Mouse (Mus musculus) forebrain, embryonic 13.5 days (tissue): ENCODE data around the gene Xrn2. TPM values are rescaled to one million over a fixed set of nuclear protein-coding genes. Genes with fewer than 3 reads are reported as not detected.

ENCODE experiments used
- ATAC-seq: fragments of 200-750 bp; cut with Nextera tagmentation; 2 replicates; pipeline ENCODE4 v1.8.0; 2017
- H3K27ac ChIP-seq: fragments of 300-500 bp; sonication (generic); 2 replicates; pipeline ENCODE4 v1.5.1; 2015; ENCODE audit warnings: inconsistent platforms, mild to moderate bottlenecking, moderate library complexity
- H3K27me3 ChIP-seq: fragments of 300-500 bp; sonication (generic); 2 replicates; pipeline ENCODE4 v1.6.1; 2015; ENCODE audit warnings: mild to moderate bottlenecking, inconsistent platforms
- H3K36me3 ChIP-seq: fragments of 300-500 bp; sonication (generic); 2 replicates; pipeline ENCODE4 v1.6.1; 2015; ENCODE audit warnings: mild to moderate bottlenecking, inconsistent platforms; ENCODE audit not compliant: poor library complexity, severe bottlenecking
- H3K4me1 ChIP-seq: fragments of 300-500 bp; sonication (generic); 2 replicates; pipeline ENCODE4 v1.6.1; 2015; ENCODE audit warnings: inconsistent platforms
- H3K4me2 ChIP-seq: fragments of 300-500 bp; sonication (generic); 2 replicates; pipeline ENCODE4 v1.6.1; 2015; ENCODE audit warnings: inconsistent platforms, mild to moderate bottlenecking, moderate library complexity
- H3K4me3 ChIP-seq: fragments of 300-500 bp; sonication (generic); 2 replicates; pipeline ENCODE4 v1.5.1; 2015; ENCODE audit warnings: mild to moderate bottlenecking, inconsistent platforms
- H3K9ac ChIP-seq: fragments of 300-500 bp; sonication (generic); 2 replicates; pipeline ENCODE4 v1.6.1; 2015; ENCODE audit warnings: mild to moderate bottlenecking, inconsistent platforms
- H3K9me3 ChIP-seq: fragments of 300-500 bp; sonication (generic); replicated peaks from 2 replicates; pipeline ENCODE4 v1.6.1; 2016; ENCODE audit warnings: inconsistent platforms
- WGBS: fragments of 180-500 bp; shearing (Covaris S2); methylation state at CpG from one replicate; pipeline ENCODE4 v1.1.7; 2015; 5-methylcytosine and 5-hydroxymethylcytosine counted together
- polyA plus RNA-seq: library from polyadenylated mRNA; unstranded; fragments of >200 nt; fragmentation: Nextera tagmentation; extraction: Ambion mirVana; gene quantifications from 2 replicates; pipeline ENCODE4 v1.2.1, GENCODE M21; 2015

Gene Xrn2
- polyA plus RNA-seq, 1 experiment from 2014 or later = 86.8 TPM

DNA sequence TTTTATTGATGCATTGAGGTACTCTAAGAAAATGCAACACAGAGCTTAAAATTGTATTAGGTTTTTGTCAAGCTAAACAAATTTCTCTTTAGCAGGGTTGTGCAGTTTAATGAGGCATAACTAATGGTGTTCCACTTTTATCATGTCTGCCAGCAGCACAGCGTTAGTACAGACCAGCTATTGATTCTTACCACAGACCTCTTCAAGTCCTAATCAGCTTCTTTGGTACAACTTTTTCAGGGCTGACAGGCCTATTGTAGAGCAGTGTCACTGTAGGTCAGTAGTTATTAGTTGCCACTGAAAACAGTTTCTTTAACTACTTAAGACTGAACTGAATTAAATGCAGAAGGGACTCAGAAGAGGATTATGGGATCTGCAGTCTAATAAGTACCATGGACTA lies 56.3 kb downstream of the Xrn2 start:
- Histone ChIP-seq H3K27ac (no peak overlapping the region), H3K36me3 (peaks cover 25% of the 10 kb centered on the region), H3K27me3 (0 out of 2 replicates have a peak, but pooled peaks cover 10% of the 10 kb centered on the region), H3K4me3 (no peak overlapping the region), H3K9me3 (no peaks in the 10 kb centered on the region), H3K9ac (no peak overlapping the region), H3K4me1 (peaks cover 25% of the 10 kb centered on the region), H3K4me2 (no peak overlapping the region)
- ATAC-seq = peak; percentile 70; the same call in 1 of the 2 replicates
- 10% methylated on average over 1 of the region's 1 CpGs for WGBS

DNA sequence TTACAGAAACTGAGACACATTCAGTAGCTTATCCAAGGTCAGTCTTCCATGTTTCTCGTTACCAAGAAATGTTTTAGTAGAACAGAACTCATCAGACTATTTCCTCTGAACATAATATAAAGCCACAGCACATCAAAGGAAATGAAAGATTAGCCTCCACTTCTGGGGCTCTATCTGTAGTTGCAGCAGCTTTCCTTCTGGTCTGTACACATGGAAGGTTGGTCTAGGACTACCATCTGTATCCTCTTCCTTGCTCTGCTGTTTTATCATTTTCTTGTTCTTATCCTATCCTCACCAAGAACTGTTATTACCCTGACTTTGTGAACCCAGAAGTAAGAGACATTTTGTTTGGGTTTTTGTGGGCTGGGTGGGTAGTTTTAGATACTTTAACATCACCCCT lies 57.5 kb downstream of the Xrn2 start:
- H3K27ac ChIP-seq = no peak overlapping the region
- H3K36me3 ChIP-seq = peaks cover 21% of the 10 kb centered on the region
- H3K4me2 ChIP-seq = no peak overlapping the region
- peaks cover 30% of the 10 kb centered on the region for H3K4me1 ChIP-seq
- H3K9me3 ChIP-seq = no peaks in the 10 kb centered on the region
- WGBS = 81% methylated on average over 1 of the region's 1 CpGs
- H3K9ac ChIP-seq = no peak overlapping the region
- ATAC-seq = no peak
- 0 out of 2 replicates have a peak, but pooled peaks cover 10% of the 10 kb centered on the region for H3K27me3 ChIP-seq
- no peak overlapping the region for H3K4me3 ChIP-seq

DNA sequence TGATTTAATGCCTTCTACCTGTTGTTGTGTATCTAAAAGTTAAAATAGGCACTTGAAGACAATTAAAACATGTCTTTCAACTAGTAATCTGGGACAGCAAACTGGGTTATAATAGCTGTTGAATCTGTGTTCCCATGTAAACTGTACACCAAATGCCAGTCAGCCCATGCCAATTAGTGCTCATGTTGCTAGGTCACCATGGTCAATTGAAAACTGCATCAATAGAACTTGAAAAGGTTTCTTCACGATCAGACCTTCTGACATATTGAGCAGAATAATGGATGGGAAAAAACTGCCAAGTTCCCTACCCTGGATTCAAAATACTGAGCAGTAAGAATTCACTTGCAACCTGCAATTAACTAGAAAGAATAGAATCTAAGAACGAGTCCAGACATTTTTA lies 61.2 kb downstream of the Xrn2 start:
- Histone ChIP-seq H3K4me1 (peaks cover 19% of the 10 kb centered on the region), H3K9me3 (no peaks in the 10 kb centered on the region), H3K27ac (no peak overlapping the region), H3K36me3 (peaks cover 28% of the 10 kb centered on the region), H3K4me3 (no peak overlapping the region), H3K4me2 (no peak overlapping the region), H3K9ac (no peak overlapping the region), H3K27me3 (peaks cover 22% of the 10 kb centered on the region)
- 13% methylated on average over 2 of the region's 2 CpGs for WGBS
- peak; percentile 80 for ATAC-seq

DNA sequence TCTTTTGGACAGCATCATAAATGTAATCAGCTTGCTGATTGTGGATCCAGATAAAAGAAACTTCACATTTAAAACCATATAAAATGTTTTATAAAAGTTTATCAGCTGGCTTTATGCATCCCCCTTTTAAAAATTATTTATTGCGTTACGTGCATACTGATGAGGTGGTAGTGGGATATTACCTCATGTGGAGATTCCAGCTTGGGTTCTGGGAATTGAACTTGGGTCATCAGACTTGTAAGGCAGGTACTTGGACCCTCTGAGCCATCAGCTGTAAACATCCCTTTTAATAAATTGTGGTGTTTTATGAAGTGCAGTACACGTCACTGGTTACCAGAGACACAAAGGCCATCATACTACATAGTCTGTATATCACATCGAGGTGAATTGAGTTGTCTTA lies 61.6 kb downstream of the Xrn2 start:
- no peaks in the 10 kb centered on the region for H3K9me3 ChIP-seq
- ATAC-seq = peak; percentile 41; the same call in 1 of the 2 replicates
- no peak overlapping the region for H3K4me3 ChIP-seq
- H3K27me3 ChIP-seq = peaks cover 27% of the 10 kb centered on the region
- no peak overlapping the region for H3K9ac ChIP-seq
- 51% methylated on average over 4 of the region's 4 CpGs for WGBS
- H3K36me3 ChIP-seq = peaks cover 23% of the 10 kb centered on the region
- no peak overlapping the region for H3K4me2 ChIP-seq
- H3K27ac ChIP-seq = peak overlapping the region; percentile 21
- peaks cover 14% of the 10 kb centered on the region for H3K4me1 ChIP-seq

DNA sequence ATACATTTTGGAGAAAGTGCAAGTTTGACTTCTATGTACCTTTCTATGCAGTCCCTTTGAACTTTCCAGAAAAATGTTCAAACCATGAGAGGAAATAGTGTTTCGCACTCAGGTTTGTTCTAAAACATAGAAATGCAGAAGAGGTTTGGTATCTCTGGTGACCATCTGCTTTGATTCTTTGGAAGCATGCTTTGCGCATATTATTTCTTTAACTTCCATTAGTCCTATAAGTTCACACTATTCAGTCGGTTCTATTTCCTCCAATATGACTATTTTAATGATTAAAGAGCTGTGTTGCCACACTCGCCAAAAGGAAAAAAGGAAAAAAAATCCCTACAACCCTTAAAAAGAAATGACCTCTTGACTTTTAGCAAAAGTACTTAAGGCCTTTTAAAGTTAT lies 69.6 kb downstream of the Xrn2 start:
- no peak for ATAC-seq
- H3K27ac ChIP-seq = no peak overlapping the region
- H3K9ac ChIP-seq = no peak overlapping the region
- H3K9me3 ChIP-seq = no peaks in the 10 kb centered on the region
- H3K4me3 ChIP-seq = no peak overlapping the region
- H3K36me3 ChIP-seq = no peaks in the 10 kb centered on the region
- 64% methylated on average over 4 of the region's 4 CpGs for WGBS
- no peak overlapping the region for H3K4me2 ChIP-seq
- peaks cover 14% of the 10 kb centered on the region for H3K4me1 ChIP-seq
- peaks cover 86% of the 10 kb centered on the region for H3K27me3 ChIP-seq

DNA sequence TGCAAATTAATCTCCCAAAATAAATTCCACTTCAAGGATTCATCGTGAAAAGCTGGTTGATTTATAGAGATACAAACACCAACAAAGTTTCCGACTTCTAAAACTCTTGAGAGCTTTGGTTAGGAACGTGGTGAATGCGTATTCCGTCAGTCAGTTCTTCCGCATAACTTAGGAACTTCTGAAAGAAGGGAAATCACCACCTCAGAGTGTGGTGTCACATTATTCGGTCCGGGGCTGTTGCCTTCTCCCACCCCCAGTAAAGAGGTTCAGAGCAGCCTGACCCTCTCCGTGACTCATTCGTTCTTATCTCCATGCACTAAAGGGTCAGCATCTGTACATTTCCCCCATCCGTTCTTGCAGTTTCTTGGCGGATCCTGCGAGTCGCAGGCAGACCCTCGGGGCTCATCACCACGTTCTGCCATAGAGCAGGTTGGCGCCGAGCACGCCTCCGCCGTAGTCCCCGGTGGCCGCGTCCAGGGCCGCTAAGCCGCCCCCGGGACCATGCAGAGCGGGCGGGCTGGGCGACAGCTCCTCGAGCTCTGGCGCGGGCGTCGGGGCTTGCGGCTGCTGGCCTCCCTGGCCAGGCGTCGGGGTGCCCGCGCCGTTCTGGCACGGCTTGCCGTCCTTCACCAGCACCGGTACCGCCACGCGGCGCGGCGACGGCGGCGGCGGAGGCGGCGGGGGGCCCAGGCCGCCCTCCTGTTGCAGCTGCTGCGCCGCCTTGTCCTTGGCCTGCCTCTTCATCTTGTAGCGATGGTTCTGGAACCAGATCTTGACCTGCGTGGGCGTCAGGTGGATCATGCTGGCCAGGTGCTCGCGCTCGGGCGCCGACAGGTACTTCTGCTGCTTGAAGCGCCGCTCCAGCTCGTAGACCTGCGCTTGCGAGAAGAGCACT lies 70.9 kb downstream of the Xrn2 start:
- peak overlapping the region; percentile 26 for H3K4me3 ChIP-seq
- H3K4me1 ChIP-seq = peaks cover 14% of the 10 kb centered on the region
- peaks cover 94% of the 10 kb centered on the region for H3K27me3 ChIP-seq
- H3K36me3 ChIP-seq = no peaks in the 10 kb centered on the region
- under 1% methylated on average over 72 of the region's 72 CpGs for WGBS
- no peak overlapping the region for H3K27ac ChIP-seq
- peak; percentile 43 for ATAC-seq
- H3K9me3 ChIP-seq = no peaks in the 10 kb centered on the region
- H3K4me2 ChIP-seq = peak overlapping the region; percentile 50
- H3K9ac ChIP-seq = peak overlapping the region; percentile 13; the same call in 1 of the 2 replicates

DNA sequence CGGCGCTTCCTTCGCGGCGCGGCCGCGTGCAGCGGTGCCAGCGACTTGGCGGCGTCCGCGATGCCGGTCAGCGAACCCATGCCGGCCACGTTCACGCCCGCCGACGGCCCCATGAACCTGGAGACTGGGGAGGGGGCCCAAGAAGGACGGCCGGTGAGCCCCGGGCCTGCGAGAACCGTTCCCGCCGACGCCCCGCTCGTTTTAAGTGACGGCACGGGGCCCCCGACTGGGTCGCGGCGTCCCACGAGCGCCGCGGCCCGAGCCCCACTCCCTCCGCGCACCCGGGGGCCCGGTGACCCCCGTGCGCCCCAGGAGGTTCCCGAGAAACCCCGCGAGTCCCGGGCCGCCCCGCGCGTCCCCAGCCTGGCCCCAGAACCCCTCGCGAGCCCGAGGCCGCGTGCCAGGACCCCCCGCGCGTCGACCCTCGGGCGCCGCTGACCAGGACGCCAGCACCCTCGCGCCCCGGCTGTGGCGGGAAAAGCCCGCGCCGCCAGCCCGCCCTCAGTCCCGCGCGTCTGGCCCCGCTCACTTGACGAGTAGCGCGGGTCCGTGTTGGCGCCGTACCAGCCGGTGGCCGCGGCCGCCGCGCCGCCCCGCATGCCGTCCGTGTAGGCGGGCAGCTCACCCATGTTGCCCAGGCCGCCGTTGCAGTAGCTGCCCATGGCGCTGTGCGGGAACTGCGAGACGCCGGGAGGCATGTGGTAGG lies 71.7 kb downstream of the Xrn2 start:
- Histone ChIP-seq H3K9me3 (no peaks in the 10 kb centered on the region), H3K4me2 (peak overlapping the region; percentile 50), H3K4me1 (peaks cover 14% of the 10 kb centered on the region), H3K27ac (no peak overlapping the region), H3K9ac (peak overlapping the region; percentile 30; the same call in 1 of the 2 replicates), H3K36me3 (no peaks in the 10 kb centered on the region), H3K27me3 (peaks cover 86% of the 10 kb centered on the region), H3K4me3 (peak overlapping the region; percentile 26)
- ATAC-seq = peak; percentile 71
- under 1% methylated on average over 95 of the region's 106 CpGs for WGBS

DNA sequence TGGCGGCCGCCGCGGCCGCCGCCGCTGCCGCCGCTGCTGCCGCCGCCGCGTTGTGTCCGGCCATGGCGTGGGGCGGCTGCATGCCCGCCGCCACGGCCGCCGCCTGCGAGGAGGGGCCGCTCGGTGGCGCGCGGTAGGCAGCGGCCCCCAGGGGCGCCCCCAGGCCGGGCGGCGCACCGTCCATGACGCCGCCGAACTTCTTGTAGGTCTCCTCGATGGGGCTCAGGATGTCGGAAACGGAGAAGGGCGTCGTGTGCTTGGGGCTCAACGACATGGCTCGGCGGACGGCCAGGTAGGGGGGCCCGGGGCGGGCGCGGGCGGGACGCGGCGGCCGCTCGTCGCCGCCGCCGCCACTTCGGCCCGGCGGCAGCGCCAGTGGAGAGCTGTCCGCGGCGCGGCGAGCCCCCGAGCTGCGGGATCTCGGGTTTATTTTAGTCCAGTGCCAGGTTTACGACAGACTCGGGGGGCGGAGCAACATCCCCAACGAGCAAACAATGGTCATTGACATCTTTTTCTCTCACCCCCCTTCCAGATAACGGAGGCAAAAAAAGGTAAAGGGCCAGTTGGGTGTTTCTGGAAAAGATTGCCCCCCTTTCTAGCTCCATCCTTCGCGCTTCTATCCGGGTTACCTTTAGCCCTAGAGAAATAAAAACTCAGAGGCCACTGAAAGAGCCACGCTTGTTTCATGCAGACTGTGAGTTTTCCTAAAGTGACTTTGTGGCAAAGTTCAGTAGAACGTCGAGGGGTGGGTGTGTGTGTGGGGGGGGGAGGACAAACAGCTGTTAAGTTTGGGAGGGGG lies 72.5 kb downstream of the Xrn2 start, which contains the start of gene Nkx2-4:
TSS of gene Nkx2-4 (minus strand) at position 374 of the 799 bp plus-strand sequence.
- Histone ChIP-seq H3K27ac (no peak within 1 kb of the TSS), H3K9ac (peak within 1 kb of the TSS; percentile 30; the same call in 1 of the 2 replicates), H3K4me2 (peak within 1 kb of the TSS; percentile 50), H3K4me3 (peak within 1 kb of the TSS; percentile 26), H3K36me3 (no peaks in the 10 kb centered on the region), H3K9me3 (no peaks in the 10 kb centered on the region), H3K4me1 (peaks cover 14% of the 10 kb centered on the region), H3K27me3 (peaks cover 84% of the 10 kb centered on the region)
- peak; percentile 41 for ATAC-seq
- WGBS = under 1% methylated on average over 54 of the region's 82 CpGs

DNA sequence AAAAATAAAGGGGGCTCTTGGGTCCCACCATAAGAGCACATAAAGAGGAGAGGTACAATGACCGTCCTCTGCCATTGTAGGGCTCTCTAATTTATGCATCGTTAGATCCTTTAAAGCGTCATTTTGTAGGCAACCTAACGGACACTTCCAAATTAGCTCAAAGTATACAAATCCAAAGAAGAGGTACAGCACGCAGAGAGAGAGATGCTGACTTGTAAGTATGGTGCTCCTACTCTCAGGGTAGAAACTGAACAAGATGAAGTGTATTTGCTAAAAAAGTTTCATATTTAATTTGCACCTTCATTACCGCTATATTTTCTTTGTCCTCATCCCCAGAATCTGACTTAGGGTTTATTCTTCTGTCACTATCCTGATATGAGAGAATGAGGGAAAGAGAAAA lies 73.1 kb downstream of the Xrn2 start:
- WGBS = 4% methylated on average over 6 of the region's 6 CpGs
- no peaks in the 10 kb centered on the region for H3K9me3 ChIP-seq
- ATAC-seq = no peak

DNA sequence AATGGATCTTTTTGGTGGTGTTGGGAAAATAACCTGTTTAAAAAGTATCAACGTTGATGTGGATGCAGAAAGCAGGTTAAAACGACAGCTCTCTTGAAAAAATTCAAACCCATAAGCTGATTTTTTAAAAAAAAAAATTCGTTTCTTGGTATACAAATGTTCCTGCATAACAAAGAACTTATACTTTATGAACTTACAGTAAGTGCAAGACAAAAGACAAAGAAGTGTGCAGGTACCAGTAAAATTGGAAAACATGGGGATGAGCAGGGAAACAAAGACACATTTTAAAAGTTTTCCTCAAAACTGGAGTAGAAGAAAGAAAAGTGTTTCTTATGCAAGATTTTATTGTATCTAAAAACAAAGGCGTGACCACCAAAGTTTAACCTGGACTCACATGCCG lies 73.6 kb downstream of the Xrn2 start:
- ATAC-seq = no peak
- H3K4me3 ChIP-seq = no peak overlapping the region
- no peak overlapping the region for H3K4me2 ChIP-seq
- no peaks in the 10 kb centered on the region for H3K9me3 ChIP-seq
- WGBS = 11% methylated on average over 5 of the region's 5 CpGs
- H3K4me1 ChIP-seq = peaks cover 14% of the 10 kb centered on the region
- no peak overlapping the region for H3K27ac ChIP-seq
- H3K27me3 ChIP-seq = peaks cover 76% of the 10 kb centered on the region
- H3K9ac ChIP-seq = no peak overlapping the region
- no peaks in the 10 kb centered on the region for H3K36me3 ChIP-seq

More for the DNA sequence above, 73.1 kb downstream of the Xrn2 start:
- Histone ChIP-seq H3K9ac (no peak overlapping the region), H3K4me1 (peaks cover 14% of the 10 kb centered on the region), H3K36me3 (no peaks in the 10 kb centered on the region), H3K4me2 (no peak overlapping the region), H3K4me3 (no peak overlapping the region), H3K27me3 (peaks cover 81% of the 10 kb centered on the region), H3K27ac (no peak overlapping the region)

DNA sequence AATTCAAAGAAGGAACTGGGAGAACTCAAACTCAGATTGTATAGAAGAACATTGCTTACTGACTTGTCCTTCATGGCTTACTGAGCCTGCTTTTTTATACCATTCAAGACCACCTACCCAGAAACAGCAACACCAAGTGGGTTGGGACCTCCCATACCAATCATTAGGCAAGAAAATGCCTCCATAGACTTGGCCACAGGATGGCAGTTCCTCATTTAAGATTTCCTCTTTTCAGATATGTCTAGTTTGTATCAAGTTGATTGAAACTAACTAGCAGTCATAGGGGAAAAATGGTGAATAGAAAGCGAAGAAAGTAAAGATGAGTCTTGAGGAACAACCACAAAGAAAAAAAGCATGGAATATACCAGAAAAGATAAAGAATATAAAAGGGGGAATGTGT lies 106.9 kb downstream of the Xrn2 start:
- Histone ChIP-seq H3K4me1 (no peaks in the 10 kb centered on the region), H3K36me3 (no peaks in the 10 kb centered on the region), H3K27ac (no peak overlapping the region), H3K9me3 (no peaks in the 10 kb centered on the region), H3K4me3 (no peak overlapping the region), H3K27me3 (no peaks in the 10 kb centered on the region), H3K9ac (no peak overlapping the region), H3K4me2 (no peak overlapping the region)
- WGBS = 94% methylated on average over 1 of the region's 1 CpGs
- ATAC-seq = no peak
